Mouse (Mus musculus): Measurements from ENCODE around the gene Plbd1. TPM values are rescaled to one million over a fixed set of nuclear protein-coding genes. Genes with fewer than 3 reads are reported as not detected.

Gene Plbd1
- polyA plus RNA-seq, 1 experiment from 2014 or later = 7.2 TPM

GRCm38 (mm10) chr6:136655786-136656185 lies 5.9 kb downstream of the Plbd1 start:
- Histone ChIP-seq H3K27me3 (replicated peaks; ENCODE audit: insufficient read depth, low read length) (no peaks in the 10 kb centered on the region), H3K4me3 (ENCODE audit: low read depth, low read length) (no peak overlapping the region), H3K9ac (replicated peaks; ENCODE audit: low read depth) (no peak overlapping the region), H3K9me3 (ENCODE audit: low read length) (no peaks in the 10 kb centered on the region), H3K36me3 (ENCODE audit: insufficient read depth, low read length) (no peaks in the 10 kb centered on the region), H3K4me2 (replicated peaks; ENCODE audit: low read depth, low read length) (peak overlapping the region; percentile 28; the same call in 1 of the 2 replicates), H3K4me1 (ENCODE audit: insufficient read depth, low read depth, low read length) (no peaks in the 10 kb centered on the region), H3K27ac (ENCODE audit: low read length) (no peak overlapping the region)
- WGBS = 52% methylated on average over 11 of the region's 11 CpGs
- ATAC-seq = peak; percentile 32
- no peak for DNase-seq (ENCODE audit: low spot score)
- no peak for TF ChIP-seq EP300 (IDR thresholded peaks at IDR 0.05)
- TF ChIP-seq CTCF (IDR thresholded peaks at IDR 0.05) = no peak

- no peaks in the 10 kb centered on the region for H3K4me1 ChIP-seq (ENCODE audit: insufficient read depth, low read depth, low read length)
- no peak overlapping the region for H3K4me3 ChIP-seq (ENCODE audit: low read depth, low read length)
- DNase-seq (ENCODE audit: low spot score) (no peak), ATAC-seq (no peak)
- no peaks in the 10 kb centered on the region for H3K36me3 ChIP-seq (ENCODE audit: insufficient read depth, low read length)
- H3K9me3 ChIP-seq (ENCODE audit: low read length) = no peaks in the 10 kb centered on the region
- 74% methylated on average over 20 of the region's 20 CpGs for WGBS
- H3K4me2 ChIP-seq (replicated peaks; ENCODE audit: low read depth, low read length) = no peak overlapping the region
- H3K9ac ChIP-seq (replicated peaks; ENCODE audit: low read depth) = no peak overlapping the region
- H3K27me3 ChIP-seq (replicated peaks; ENCODE audit: insufficient read depth, low read length) = no peaks in the 10 kb centered on the region
- H3K27ac ChIP-seq (ENCODE audit: low read length) = no peak overlapping the region
- TF ChIP-seq EP300 (IDR thresholded peaks at IDR 0.05) (no peak), CTCF (IDR thresholded peaks at IDR 0.05) (no peak)
Measured at GRCm38 (mm10) chr6:136654470-136654869, 7.3 kb downstream of the Plbd1 start.

DNA sequence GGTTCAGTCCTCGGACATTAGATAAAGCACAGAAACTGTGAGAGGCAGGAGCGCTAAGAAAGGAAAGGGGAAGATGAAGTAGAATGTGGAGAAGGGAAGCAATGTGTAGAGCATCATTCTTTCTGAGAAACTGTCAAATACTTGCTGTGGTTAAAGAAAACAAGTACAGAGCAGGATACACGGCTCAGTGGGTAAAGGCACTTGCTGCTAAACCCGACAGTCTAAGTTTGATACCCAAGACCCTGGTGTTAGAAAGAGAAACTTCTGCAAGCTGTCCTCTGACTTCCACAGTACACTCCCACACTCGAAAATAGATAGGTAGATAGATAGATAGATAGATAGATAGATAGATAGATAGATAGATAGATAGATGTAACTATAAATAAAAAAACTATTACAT lies 8.4 kb downstream of the Plbd1 start:
- Histone ChIP-seq H3K27ac (ENCODE audit: low read length) (no peak overlapping the region), H3K9me3 (ENCODE audit: low read length) (no peaks in the 10 kb centered on the region), H3K4me1 (ENCODE audit: insufficient read depth, low read depth, low read length) (no peaks in the 10 kb centered on the region), H3K9ac (replicated peaks; ENCODE audit: low read depth) (no peak overlapping the region), H3K4me3 (ENCODE audit: low read depth, low read length) (no peak overlapping the region), H3K27me3 (replicated peaks; ENCODE audit: insufficient read depth, low read length) (no peaks in the 10 kb centered on the region), H3K4me2 (replicated peaks; ENCODE audit: low read depth, low read length) (no peak overlapping the region), H3K36me3 (ENCODE audit: insufficient read depth, low read length) (no peaks in the 10 kb centered on the region)
- DNase-seq (ENCODE audit: low spot score) (no peak), ATAC-seq (no peak)
- TF ChIP-seq EP300 (IDR thresholded peaks at IDR 0.05) (no peak), CTCF (IDR thresholded peaks at IDR 0.05) (no peak)
- WGBS = 47% methylated on average over 5 of the region's 5 CpGs

DNA sequence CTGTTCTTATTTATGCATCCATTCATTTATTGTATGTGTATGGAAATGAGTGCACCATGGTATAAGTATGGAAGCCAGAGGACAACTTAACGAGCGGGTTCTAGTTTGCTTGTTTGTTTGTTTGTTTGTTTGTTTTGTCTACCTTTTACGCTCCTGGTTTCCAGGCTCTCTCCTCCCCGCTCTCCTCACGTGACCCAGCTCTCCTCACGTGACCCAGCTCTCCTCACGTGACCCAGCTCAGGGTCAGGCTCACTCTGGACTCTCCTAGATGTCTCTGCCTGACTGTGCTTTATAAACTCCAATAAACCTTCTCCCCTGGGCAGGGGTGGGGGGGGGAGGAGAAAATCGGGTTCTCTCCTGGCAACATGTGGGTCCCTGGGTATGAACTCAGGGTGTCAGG lies 11.1 kb downstream of the Plbd1 start:
- Histone ChIP-seq H3K4me3 (ENCODE audit: low read depth, low read length) (no peak overlapping the region), H3K4me1 (ENCODE audit: insufficient read depth, low read depth, low read length) (no peaks in the 10 kb centered on the region), H3K27me3 (replicated peaks; ENCODE audit: insufficient read depth, low read length) (no peaks in the 10 kb centered on the region), H3K4me2 (replicated peaks; ENCODE audit: low read depth, low read length) (no peak overlapping the region), H3K36me3 (ENCODE audit: insufficient read depth, low read length) (no peaks in the 10 kb centered on the region), H3K9ac (replicated peaks; ENCODE audit: low read depth) (no peak overlapping the region), H3K9me3 (ENCODE audit: low read length) (no peaks in the 10 kb centered on the region), H3K27ac (ENCODE audit: low read length) (no peak overlapping the region)
- WGBS = 88% methylated on average over 8 of the region's 8 CpGs
- TF ChIP-seq EP300 (IDR thresholded peaks at IDR 0.05) (no peak), CTCF (IDR thresholded peaks at IDR 0.05) (no peak)
- no peak for ATAC-seq
- no peak for DNase-seq (ENCODE audit: low spot score)

DNA sequence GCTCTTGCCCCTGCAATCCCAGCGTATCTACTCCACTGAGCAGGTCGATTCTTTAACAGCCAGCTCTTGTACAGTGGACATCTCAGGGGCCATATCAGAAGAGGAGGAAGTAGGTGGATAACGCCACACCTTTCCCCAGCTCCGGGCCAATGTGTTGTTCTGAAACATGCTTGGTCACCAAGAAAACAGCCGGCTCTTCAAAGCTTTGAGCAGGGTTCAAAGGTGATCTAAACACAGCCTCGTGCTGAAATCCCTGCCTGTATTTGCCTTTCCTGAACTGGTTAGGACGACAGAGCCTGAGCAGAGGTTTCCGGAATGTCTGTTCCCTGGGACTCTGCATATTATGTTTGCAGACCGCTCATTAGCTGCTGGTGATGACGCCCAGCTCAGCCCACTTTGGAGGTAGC lies 14.3 kb downstream of the Plbd1 start:
- no peak for DNase-seq (ENCODE audit: low spot score)
- H3K4me1 ChIP-seq (ENCODE audit: insufficient read depth, low read depth, low read length) = no peaks in the 10 kb centered on the region

GRCm38 (mm10) chr6:136646207-136646606 lies 15.5 kb downstream of the Plbd1 start:
- DNase-seq (ENCODE audit: low spot score) = no peak
- no peak overlapping the region for H3K4me2 ChIP-seq (replicated peaks; ENCODE audit: low read depth, low read length)
- 56% methylated on average over 6 of the region's 6 CpGs for WGBS

More for the DNA sequence above, 14.3 kb downstream of the Plbd1 start:
- H3K27me3 ChIP-seq (replicated peaks; ENCODE audit: insufficient read depth, low read length) = no peaks in the 10 kb centered on the region
- H3K27ac ChIP-seq (ENCODE audit: low read length) = no peak overlapping the region
- H3K4me3 ChIP-seq (ENCODE audit: low read depth, low read length) = no peak overlapping the region
- no peak for ATAC-seq
- WGBS = 33% methylated on average over 10 of the region's 10 CpGs
- no peaks in the 10 kb centered on the region for H3K9me3 ChIP-seq (ENCODE audit: low read length)
- no peaks in the 10 kb centered on the region for H3K36me3 ChIP-seq (ENCODE audit: insufficient read depth, low read length)
- no peak overlapping the region for H3K9ac ChIP-seq (replicated peaks; ENCODE audit: low read depth)
- no peak for TF ChIP-seq CTCF (IDR thresholded peaks at IDR 0.05)
- no peak for TF ChIP-seq EP300 (IDR thresholded peaks at IDR 0.05)
- no peak overlapping the region for H3K4me2 ChIP-seq (replicated peaks; ENCODE audit: low read depth, low read length)

DNA sequence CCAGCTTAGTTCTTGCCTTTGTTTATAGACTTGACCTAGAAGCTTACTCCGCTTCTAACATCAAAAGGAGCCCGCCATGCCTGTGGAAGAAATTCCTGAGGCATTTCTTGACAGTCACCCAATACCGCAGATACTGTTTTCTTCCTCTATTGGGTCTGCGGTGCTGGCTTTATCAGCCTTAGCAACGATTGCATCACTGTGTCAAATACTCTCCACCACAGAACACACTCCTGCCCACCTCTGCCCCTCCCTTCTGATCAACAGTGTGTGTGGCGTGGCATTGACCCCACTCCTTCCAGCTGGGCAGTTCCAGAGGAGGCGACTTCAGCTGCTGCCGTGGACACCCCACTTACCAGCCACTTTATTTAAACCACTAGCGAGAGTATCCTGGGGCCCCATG lies 16.0 kb downstream of the Plbd1 start:
- no peak for TF ChIP-seq EP300 (IDR thresholded peaks at IDR 0.05)
- TF ChIP-seq CTCF (IDR thresholded peaks at IDR 0.05) = no peak
- no peak overlapping the region for H3K4me3 ChIP-seq (ENCODE audit: low read depth, low read length)
- no peaks in the 10 kb centered on the region for H3K27me3 ChIP-seq (replicated peaks; ENCODE audit: insufficient read depth, low read length)
- no peaks in the 10 kb centered on the region for H3K36me3 ChIP-seq (ENCODE audit: insufficient read depth, low read length)
- no peaks in the 10 kb centered on the region for H3K9me3 ChIP-seq (ENCODE audit: low read length)
- 35% methylated on average over 9 of the region's 9 CpGs for WGBS
- ATAC-seq = peak; percentile 55; the same call in 1 of the 2 replicates
- peak; percentile 56 for DNase-seq (ENCODE audit: low spot score)
- H3K27ac ChIP-seq (ENCODE audit: low read length) = no peak overlapping the region
- H3K4me2 ChIP-seq (replicated peaks; ENCODE audit: low read depth, low read length) = no peak overlapping the region
- H3K9ac ChIP-seq (replicated peaks; ENCODE audit: low read depth) = no peak overlapping the region
- H3K4me1 ChIP-seq (ENCODE audit: insufficient read depth, low read depth, low read length) = no peaks in the 10 kb centered on the region

More at GRCm38 (mm10) chr6:136646207-136646606, 15.5 kb downstream of the Plbd1 start:
- no peak overlapping the region for H3K4me3 ChIP-seq (ENCODE audit: low read depth, low read length)
- no peak overlapping the region for H3K27ac ChIP-seq (ENCODE audit: low read length)
- no peaks in the 10 kb centered on the region for H3K4me1 ChIP-seq (ENCODE audit: insufficient read depth, low read depth, low read length)
- ATAC-seq = no peak
- H3K9ac ChIP-seq (replicated peaks; ENCODE audit: low read depth) = no peak overlapping the region
- no peaks in the 10 kb centered on the region for H3K9me3 ChIP-seq (ENCODE audit: low read length)
- H3K27me3 ChIP-seq (replicated peaks; ENCODE audit: insufficient read depth, low read length) = no peaks in the 10 kb centered on the region
- no peak for TF ChIP-seq EP300 (IDR thresholded peaks at IDR 0.05)
- no peak for TF ChIP-seq CTCF (IDR thresholded peaks at IDR 0.05)
- no peaks in the 10 kb centered on the region for H3K36me3 ChIP-seq (ENCODE audit: insufficient read depth, low read length)

Data from lung, postnatal 0 days (tissue).